Mouse (Mus musculus) heart, postnatal 0 days (tissue): Measurements from ENCODE around the gene Gimap3. TPM values are rescaled to one million over a fixed set of nuclear protein-coding genes. Genes with fewer than 3 reads are reported as not detected.

Experiments
- ATAC-seq: fragments of 200-750 bp; cut with Nextera tagmentation; 2 replicates; pipeline ENCODE4 v1.8.0; 2017; ENCODE audit warnings: low read depth, moderate number of reproducible peaks, moderate library complexity; ENCODE audit not compliant: insufficient read depth
- DNase-seq: peaks from one replicate; pipeline ENCODE4 v3.0.0-alpha.2; 2016; ENCODE audit warnings: low spot score
- H3K27ac ChIP-seq: fragments of 300-500 bp; sonication (generic); 2 replicates; pipeline ENCODE4 v1.5.1; 2014; ENCODE audit warnings: low read depth, mild to moderate bottlenecking
- H3K27me3 ChIP-seq: fragments of 300-500 bp; sonication (generic); 2 replicates; pipeline ENCODE4 v1.6.1; 2014; ENCODE audit warnings: low read length, mixed read lengths; ENCODE audit not compliant: control insufficient read depth, insufficient read depth
- H3K36me3 ChIP-seq: fragments of 300-500 bp; sonication (generic); replicated peaks from 2 replicates; pipeline ENCODE4 v1.6.1; 2014; ENCODE audit warnings: low read length, mixed read lengths; ENCODE audit not compliant: control insufficient read depth, insufficient read depth
- H3K4me1 ChIP-seq: fragments of 300-500 bp; sonication (generic); 2 replicates; pipeline ENCODE4 v1.6.1; 2014; ENCODE audit warnings: antibody characterized with exemption; ENCODE audit not compliant: control insufficient read depth, insufficient read depth
- H3K4me2 ChIP-seq: fragments of 300-500 bp; sonication (generic); 2 replicates; pipeline ENCODE4 v1.6.1; 2014; ENCODE audit warnings: low read depth, mild to moderate bottlenecking, low read length, moderate library complexity
- H3K4me3 ChIP-seq: fragments of 300-500 bp; sonication (generic); 2 replicates; pipeline ENCODE4 v1.5.1; 2014; ENCODE audit warnings: low read depth, low read length
- H3K9ac ChIP-seq: fragments of 300-500 bp; sonication (generic); replicated peaks from 2 replicates; pipeline ENCODE4 v1.6.1; 2014; ENCODE audit warnings: low read depth, low read length, mixed read lengths
- H3K9me3 ChIP-seq: fragments of 300-500 bp; sonication (generic); replicated peaks from 2 replicates; pipeline ENCODE4 v1.6.1; 2016; ENCODE audit warnings: low read length; ENCODE audit not compliant: control insufficient read depth
- CTCF ChIP-seq: IDR thresholded peaks from 2 replicates; pipeline ENCODE4 v1.5.1; 2016; ENCODE audit warnings: antibody characterized with exemption, control low read depth, low read depth
- EP300 ChIP-seq: IDR thresholded peaks from 2 replicates; pipeline ENCODE4 v1.6.1; 2016; ENCODE audit warnings: antibody characterized with exemption, low read depth
- WGBS: fragments of 180-500 bp; shearing (Covaris S2); extraction: QIAGEN DNeasy Blood & Tissue Kit; methylation state at CpG from one replicate; pipeline ENCODE4 v1.1.7; 2014; 5-methylcytosine and 5-hydroxymethylcytosine counted together
- polyA plus RNA-seq: library from polyadenylated mRNA; unstranded; fragments of >200 nt; fragmentation: Nextera tagmentation; extraction: Ambion mirVana; gene quantifications from 2 replicates; pipeline ENCODE4 v1.2.1, GENCODE M21; 2015
- total RNA-seq: library from RNA; depleted of rRNA; stranded (reverse); fragments of >200 nt; gene quantifications from 2 replicates; pipeline ENCODE4 v1.2.3, GENCODE M21; 2014; ENCODE audit warnings: low replicate concordance; rRNA removed

Gene Gimap3
- total RNA-seq (not detected in 2 replicates), polyA plus RNA-seq (0.08 TPM in 1 of 2 replicates, not detected in the other)

DNA sequence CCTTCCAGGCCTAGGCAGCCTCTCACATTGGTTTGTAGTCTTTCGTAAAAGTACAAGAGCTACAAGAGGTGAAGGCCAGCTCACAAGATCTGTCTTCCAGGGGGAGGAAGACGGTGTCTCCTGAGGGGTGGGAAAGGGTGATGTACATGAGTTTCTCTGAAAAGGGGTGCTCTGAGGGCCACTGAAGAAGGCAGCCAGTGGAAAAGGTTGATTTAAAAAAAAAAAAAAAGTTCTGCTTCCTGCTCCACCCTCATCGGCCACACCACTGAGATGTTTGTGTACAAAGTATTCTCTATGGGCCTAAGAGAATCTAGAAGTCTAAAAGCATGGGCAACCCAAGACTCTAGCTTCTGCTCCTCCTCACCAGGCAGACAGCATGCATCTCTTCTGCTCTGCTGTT, at the start of gene Gimap3:
TSS of gene Gimap3 (minus strand) at position 156 of the 400 bp plus-strand sequence.
- H3K36me3 ChIP-seq: no peaks in the 10 kb centered on the region
- no peak for ATAC-seq
- H3K4me1 ChIP-seq: no peaks in the 10 kb centered on the region
- no peaks in the 10 kb centered on the region for H3K27me3 ChIP-seq
- no peak within 1 kb of the TSS for H3K27ac ChIP-seq
- TF ChIP-seq CTCF: no peak
- TF ChIP-seq EP300: no peak
- H3K9ac ChIP-seq: no peak within 1 kb of the TSS
- H3K9me3 ChIP-seq: no peaks in the 10 kb centered on the region
- 79% methylated on average over 3 of the region's 3 CpGs for WGBS
- H3K4me3 ChIP-seq: no peak within 1 kb of the TSS
- DNase-seq: no peak
- no peak within 1 kb of the TSS for H3K4me2 ChIP-seq

DNA sequence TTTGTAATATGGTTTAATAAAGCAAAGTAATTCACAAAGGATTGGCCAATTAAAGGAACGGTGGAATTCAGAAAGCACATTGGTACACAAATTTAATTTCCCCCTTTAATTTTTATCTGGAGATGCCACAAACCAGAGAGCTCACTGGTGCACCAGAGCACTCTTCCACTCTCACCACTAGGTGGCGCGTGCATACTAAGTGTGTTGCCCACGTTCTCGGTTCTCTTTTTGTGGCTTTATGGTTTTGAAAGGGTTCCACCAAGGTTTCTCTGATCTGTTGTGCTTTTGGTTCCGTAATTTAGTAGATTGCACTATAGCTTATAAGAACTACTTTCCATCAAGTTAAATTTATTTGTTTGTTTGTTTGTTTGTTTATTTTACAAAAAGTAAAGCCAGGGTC, 47.2 kb upstream of the Gimap3 start:
- 3% methylated on average over 6 of the region's 6 CpGs for WGBS
- no peaks in the 10 kb centered on the region for H3K36me3 ChIP-seq
- H3K9me3 ChIP-seq: no peaks in the 10 kb centered on the region
- TF ChIP-seq CTCF (peak; percentile 90), EP300 (no peak)
- no peak overlapping the region for H3K4me2 ChIP-seq
- no peak overlapping the region for H3K27ac ChIP-seq
- H3K27me3 ChIP-seq: no peaks in the 10 kb centered on the region
- H3K4me1 ChIP-seq: no peaks in the 10 kb centered on the region
- no peak overlapping the region for H3K9ac ChIP-seq
- DNase-seq: peak; percentile 80
- no peak for ATAC-seq
- H3K4me3 ChIP-seq: no peak overlapping the region

DNA sequence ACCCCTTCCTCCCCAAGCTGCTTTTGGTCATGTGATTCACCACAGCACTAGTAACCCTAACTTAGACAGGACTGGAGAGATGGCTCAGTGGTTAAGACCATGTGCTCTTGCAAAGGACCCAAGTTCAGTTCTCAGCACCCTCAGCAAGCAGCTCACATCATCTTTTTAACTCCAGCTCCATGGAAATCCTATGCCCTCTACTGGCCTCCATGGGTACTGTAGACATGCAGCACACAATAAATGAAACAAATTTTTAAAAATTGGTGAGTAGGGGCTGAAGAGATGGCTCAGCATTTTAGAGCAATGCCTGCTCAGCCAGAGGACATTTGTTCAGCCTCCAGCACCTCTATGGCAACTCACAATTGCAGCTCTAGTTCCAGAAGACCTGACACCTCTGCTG, 44.4 kb upstream of the Gimap3 start:
- H3K4me2 ChIP-seq: no peak overlapping the region
- H3K4me3 ChIP-seq: no peak overlapping the region
- no peaks in the 10 kb centered on the region for H3K4me1 ChIP-seq
- no peaks in the 10 kb centered on the region for H3K27me3 ChIP-seq
- no peak overlapping the region for H3K27ac ChIP-seq
- TF ChIP-seq EP300 (no peak), CTCF (no peak)
- ATAC-seq (no peak), DNase-seq (no peak)
- H3K9me3 ChIP-seq: no peaks in the 10 kb centered on the region
- H3K36me3 ChIP-seq: no peaks in the 10 kb centered on the region
- H3K9ac ChIP-seq: no peak overlapping the region

DNA sequence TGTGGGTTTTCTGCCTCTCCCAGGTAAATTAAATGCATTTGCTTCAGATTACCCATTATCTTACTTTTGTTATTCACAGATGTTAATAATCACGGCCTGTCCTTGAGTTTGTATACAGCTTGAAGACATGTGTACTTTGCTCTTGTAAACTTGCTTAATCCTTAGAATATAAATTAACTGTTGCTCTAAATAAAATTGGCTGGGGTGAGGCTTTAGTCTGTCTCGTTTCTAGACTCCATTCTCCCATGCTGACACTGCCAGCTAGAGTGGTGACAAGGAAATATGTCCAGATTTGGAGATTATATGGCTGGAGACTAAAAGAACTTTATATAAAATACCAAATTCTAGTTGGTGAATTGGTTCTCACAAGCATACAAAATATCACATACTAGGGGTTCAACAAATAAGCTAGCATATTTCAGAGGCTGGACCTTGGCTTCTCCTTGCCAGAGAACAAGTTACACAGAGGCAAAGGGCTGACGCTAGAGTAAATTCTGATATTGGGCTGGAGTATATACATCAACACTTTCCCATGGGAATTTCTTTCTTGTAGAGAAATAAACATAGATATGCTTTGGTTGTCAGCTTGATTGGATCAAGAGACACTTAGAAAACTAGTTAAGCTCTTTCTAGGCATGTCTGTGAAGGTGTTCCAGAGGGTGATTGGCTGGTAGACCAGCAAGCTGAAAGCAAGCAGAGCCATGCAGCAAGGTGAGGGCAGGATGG, 39.0 kb upstream of the Gimap3 start:
- no peak overlapping the region for H3K4me3 ChIP-seq
- TF ChIP-seq EP300: no peak
- no peak for TF ChIP-seq CTCF
- H3K9ac ChIP-seq: no peak overlapping the region
- 54% methylated on average over 3 of the region's 3 CpGs for WGBS
- H3K27ac ChIP-seq: no peak overlapping the region
- H3K4me2 ChIP-seq: no peak overlapping the region
- no peak for DNase-seq
- H3K9me3 ChIP-seq: peaks cover 4% of the 10 kb centered on the region; the same call in 1 of the 2 replicates
- no peaks in the 10 kb centered on the region for H3K27me3 ChIP-seq
- no peaks in the 10 kb centered on the region for H3K36me3 ChIP-seq
- no peak for ATAC-seq
- no peaks in the 10 kb centered on the region for H3K4me1 ChIP-seq

DNA sequence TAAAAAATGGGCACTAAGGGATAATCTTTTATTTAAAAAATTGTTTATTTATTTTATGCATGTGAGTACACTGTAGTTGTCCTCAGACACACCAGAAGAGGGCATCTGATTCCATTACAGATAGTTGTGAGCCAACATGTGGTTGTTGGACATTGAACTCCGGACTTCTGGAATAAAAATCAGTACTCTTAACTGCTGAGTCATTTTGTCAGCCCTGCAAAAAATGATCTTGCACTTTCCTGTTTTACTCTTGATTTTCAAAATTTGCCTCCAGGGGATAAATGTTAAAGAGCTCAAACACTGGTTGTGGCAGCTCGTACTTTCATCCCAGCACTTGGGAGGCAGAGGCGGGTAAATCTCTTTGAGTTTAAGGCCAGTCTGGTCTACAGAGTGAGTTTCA, 36.1 kb upstream of the Gimap3 start:
- peaks cover 4% of the 10 kb centered on the region; the same call in 1 of the 2 replicates for H3K9me3 ChIP-seq
- H3K4me3 ChIP-seq: no peak overlapping the region
- H3K36me3 ChIP-seq: no peaks in the 10 kb centered on the region
- H3K27ac ChIP-seq: no peak overlapping the region
- ATAC-seq: no peak
- no peak for TF ChIP-seq CTCF
- TF ChIP-seq EP300: no peak
- H3K4me1 ChIP-seq: no peaks in the 10 kb centered on the region
- no peak overlapping the region for H3K9ac ChIP-seq
- no peak for DNase-seq
- 91% methylated on average over 3 of the region's 3 CpGs for WGBS
- H3K4me2 ChIP-seq: no peak overlapping the region
- no peaks in the 10 kb centered on the region for H3K27me3 ChIP-seq

DNA sequence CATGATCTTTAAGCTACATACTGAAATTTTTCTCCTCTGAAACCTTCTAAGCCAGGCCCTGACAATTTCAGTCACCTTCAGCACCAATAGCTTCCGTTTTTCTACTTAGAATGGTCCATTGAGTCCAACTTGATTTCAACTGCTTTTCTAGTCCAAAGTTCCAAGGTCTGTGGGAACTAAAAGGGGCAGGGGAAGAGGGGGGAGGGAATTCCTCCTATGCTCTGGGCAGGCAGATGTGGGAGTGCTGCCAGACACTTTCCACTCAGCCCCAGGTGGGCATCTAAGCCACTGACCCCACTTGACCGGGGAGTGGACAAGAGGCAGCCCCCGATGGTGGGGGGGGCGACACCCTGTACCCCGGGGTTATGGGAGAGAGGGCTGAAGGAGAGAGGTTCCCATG, 33.7 kb upstream of the Gimap3 start:
- TF ChIP-seq CTCF: no peak
- TF ChIP-seq EP300: no peak
- Histone ChIP-seq H3K4me3 (no peak overlapping the region), H3K36me3 (no peaks in the 10 kb centered on the region), H3K9me3 (peaks cover 4% of the 10 kb centered on the region; the same call in 1 of the 2 replicates), H3K27ac (no peak overlapping the region), H3K4me2 (no peak overlapping the region), H3K9ac (no peak overlapping the region), H3K4me1 (no peaks in the 10 kb centered on the region), H3K27me3 (no peaks in the 10 kb centered on the region)
- WGBS: 81% methylated on average over 5 of the region's 5 CpGs
- no peak for ATAC-seq
- DNase-seq: no peak
